Mouse (Mus musculus) ES-E14 (cell line): ENCODE measurements around the gene Efna2. TPM values are rescaled to one million over a fixed set of nuclear protein-coding genes. Genes with fewer than 3 reads are reported as not detected.

ENCODE experiments used
- DNase-seq: peaks from one replicate; pipeline ENCODE4 v3.0.0-alpha.2; 2013; ENCODE audit warnings: low read depth, low spot score
- H3K27ac ChIP-seq: 2 replicates; pipeline ENCODE4 v1.5.1; 2012; ENCODE audit warnings: low read depth, mild to moderate bottlenecking, low read length, moderate library complexity, mixed read lengths; ENCODE audit not compliant: poor library complexity, insufficient read depth, severe bottlenecking
- H3K36me3 ChIP-seq: 2 replicates; pipeline ENCODE4 v1.6.1; 2012; ENCODE audit warnings: mild to moderate bottlenecking, low read length, moderate library complexity, mixed read lengths; ENCODE audit not compliant: control insufficient read depth, poor library complexity, insufficient read depth, severe bottlenecking
- H3K4me1 ChIP-seq, 2 experiments: fragments of 150-350 bp in 1 of 2; sonication (generic) in 1 of 2; 2 replicates each; pipeline ENCODE4 v1.6.1; 2012; ENCODE audit warnings: low read length in 2 of 2, mild to moderate bottlenecking in 1 of 2, mixed read lengths in 1 of 2; ENCODE audit not compliant: control insufficient read depth in 2 of 2, insufficient read depth in 2 of 2, poor library complexity in 1 of 2
- H3K4me3 ChIP-seq, 2 experiments: fragments of 150-350 bp in 1 of 2; sonication (generic) in 1 of 2; 2 replicates each; pipeline ENCODE4 v1.5.1; 2012; ENCODE audit warnings: low read length in 2 of 2, low read depth in 1 of 2, mild to moderate bottlenecking in 1 of 2, mixed read lengths in 1 of 2; ENCODE audit not compliant: insufficient read depth in 1 of 2, poor library complexity in 1 of 2, severe bottlenecking in 1 of 2
- H3K9ac ChIP-seq: 2 replicates; pipeline ENCODE4 v1.6.1; 2012; ENCODE audit warnings: low read depth, mild to moderate bottlenecking, low read length, mixed read lengths; ENCODE audit not compliant: poor library complexity, insufficient read depth, severe bottlenecking
- H3K9me3 ChIP-seq: fragments of 150-350 bp; sonication (generic); 2 replicates; pipeline ENCODE4 v1.6.1; 2012; ENCODE audit warnings: low read depth, mild to moderate bottlenecking, low read length; ENCODE audit not compliant: control insufficient read depth, insufficient read depth
- CHD2 ChIP-seq: IDR thresholded peaks from 2 replicates; pipeline ENCODE4 v1.6.1; 2014; ENCODE audit warnings: mild to moderate bottlenecking, low read depth, low read length, inconsistent platforms
- HCFC1 ChIP-seq: IDR thresholded peaks from 2 replicates; pipeline ENCODE4 v1.6.1; 2012; ENCODE audit warnings: low read length, inconsistent platforms, borderline replicate concordance; ENCODE audit not compliant: insufficient read depth
- MAFK ChIP-seq: IDR thresholded peaks from 2 replicates; pipeline ENCODE4 v1.6.1; 2014; ENCODE audit warnings: mild to moderate bottlenecking, low read depth, low read length, inconsistent platforms; ENCODE audit not compliant: insufficient read depth
- ZC3H11A ChIP-seq: IDR thresholded peaks from 2 replicates; pipeline ENCODE4 v1.6.1; 2012; ENCODE audit warnings: low read depth, mild to moderate bottlenecking, inconsistent platforms, low read length, borderline replicate concordance
- ZNF384 ChIP-seq: IDR thresholded peaks from 2 replicates; pipeline ENCODE4 v1.6.1; 2012; ENCODE audit warnings: low read depth, low read length, inconsistent platforms
- in situ Hi-C, 2 experiments: fragments of 600-800 bp; cut with MboI; formaldehyde crosslinking; loops; one replicate each; pipeline ENCODE4 v1.15.1; 2025; ENCODE audit warnings: low sequenced_read_pairs in 2 of 2, inconsistent platforms in 1 of 2; ENCODE audit not compliant: unreplicated experiment in 2 of 2
- total RNA-seq: library from RNA; depleted of rRNA; stranded (reverse); fragments of 300-350 nt; gene quantifications from 2 replicates; pipeline ENCODE4 v1.2.3, GENCODE M21; 2012

The Efna2 gene
- total RNA-seq, 1 experiment: 2.7 TPM

GRCm38 (mm10) chr10:80157141-80157929, 21.9 kb upstream of the Efna2 start:
- Histone ChIP-seq H3K9me3 (no peaks in the 10 kb centered on the region), H3K36me3 (peaks cover 41% of the 10 kb centered on the region), H3K4me1 (peaks cover 4 to 37% of the 10 kb centered on the region in 2 experiments), H3K9ac (no peak overlapping the region), H3K4me3 (no peak overlapping the region), H3K27ac (no peak overlapping the region; the same call in 1 of the 2 replicates)
- in situ Hi-C loops: no loop called here
- no peak for TF ChIP-seq MAFK
- no peak for TF ChIP-seq ZNF384
- no peak for TF ChIP-seq ZC3H11A
- TF ChIP-seq HCFC1: no peak
- TF ChIP-seq CHD2: no peak
- DNase-seq: no peak

DNA sequence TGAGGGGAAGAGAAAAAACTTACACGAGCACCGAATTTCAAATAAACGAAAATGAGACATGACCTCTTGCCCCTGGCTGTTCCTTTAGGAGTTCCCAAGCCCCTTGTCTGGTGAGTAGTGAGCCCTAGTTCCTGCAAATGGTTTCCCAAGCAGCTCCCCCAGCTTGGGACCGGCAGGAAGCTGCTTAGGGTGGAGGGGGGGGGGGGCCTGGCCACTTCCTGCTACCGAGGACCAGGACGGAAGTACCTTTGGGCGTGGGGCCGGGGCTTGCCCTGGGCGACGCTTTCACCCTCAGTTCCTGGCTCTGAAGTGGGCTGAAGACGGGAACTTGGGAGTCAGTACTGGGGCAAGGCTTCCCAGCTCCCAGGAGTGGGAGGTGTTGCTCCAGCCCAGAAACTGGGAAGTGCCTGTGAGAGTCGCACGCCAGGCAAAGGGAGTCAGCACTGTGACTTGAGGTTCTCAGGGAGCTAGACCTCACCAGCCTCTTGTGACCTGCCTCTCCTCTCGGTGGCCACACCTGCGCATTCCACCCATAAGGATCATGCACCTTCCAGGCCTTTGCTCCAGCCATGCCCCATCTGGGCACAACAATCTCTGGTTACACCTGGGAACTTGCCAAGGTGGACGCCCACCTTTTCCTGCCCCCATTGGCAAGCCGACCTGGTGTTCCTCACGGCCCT, 20.8 kb upstream of the Efna2 start:
- peak overlapping the region; percentile 41 for H3K9ac ChIP-seq
- peak overlapping the region; percentile 88 for H3K27ac ChIP-seq
- no peaks in the 10 kb centered on the region for H3K9me3 ChIP-seq
- H3K36me3 ChIP-seq: peaks cover 37% of the 10 kb centered on the region
- DNase-seq: no peak
- no peak for TF ChIP-seq MAFK
- no peak for TF ChIP-seq HCFC1
- TF ChIP-seq CHD2: no peak
- TF ChIP-seq ZC3H11A: no peak
- no peak for TF ChIP-seq ZNF384
- H3K4me3 ChIP-seq: no peak overlapping the region
- in situ Hi-C loops: no loop called here
- peaks cover 4 to 35% of the 10 kb centered on the region in 2 experiments for H3K4me1 ChIP-seq

DNA sequence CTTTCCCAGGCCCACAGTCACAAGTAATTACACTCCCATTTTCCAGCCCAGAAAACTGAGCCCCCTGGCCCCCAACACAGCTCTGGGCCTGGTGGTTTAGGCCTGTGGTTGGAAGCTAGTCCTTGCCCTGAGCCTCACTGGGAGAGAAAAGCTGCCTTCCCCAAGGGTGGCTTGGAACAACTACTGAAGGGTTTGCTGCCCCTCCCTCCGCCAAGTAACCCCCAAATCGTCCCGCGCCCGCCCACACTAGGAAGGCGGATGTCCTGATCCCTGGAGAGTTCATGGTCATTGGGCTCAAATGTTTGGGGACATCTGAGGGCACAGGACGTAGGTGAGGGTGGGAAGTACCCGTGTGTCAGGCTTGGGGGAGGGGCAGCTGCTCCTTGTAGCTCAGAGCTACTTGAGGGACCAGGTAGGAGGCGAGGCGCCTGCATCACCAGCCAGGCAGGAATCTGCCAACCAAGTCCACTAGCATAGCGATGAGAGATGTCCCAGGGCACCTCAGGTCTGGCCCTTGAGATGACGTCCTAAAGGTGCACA, 20.2 kb upstream of the Efna2 start:
- DNase-seq: no peak
- Histone ChIP-seq H3K27ac (peak overlapping the region; percentile 88), H3K9me3 (no peaks in the 10 kb centered on the region), H3K4me1 (peaks cover 4 to 40% of the 10 kb centered on the region in 2 experiments), H3K4me3 (peak overlapping the region; percentile 40), H3K9ac (peak overlapping the region; percentile 41; the same call in 1 of the 2 replicates), H3K36me3 (peaks cover 31% of the 10 kb centered on the region)
- in situ Hi-C loops: no loop called here
- TF ChIP-seq ZC3H11A: no peak
- no peak for TF ChIP-seq CHD2
- TF ChIP-seq MAFK: no peak
- TF ChIP-seq HCFC1: no peak
- no peak for TF ChIP-seq ZNF384

DNA sequence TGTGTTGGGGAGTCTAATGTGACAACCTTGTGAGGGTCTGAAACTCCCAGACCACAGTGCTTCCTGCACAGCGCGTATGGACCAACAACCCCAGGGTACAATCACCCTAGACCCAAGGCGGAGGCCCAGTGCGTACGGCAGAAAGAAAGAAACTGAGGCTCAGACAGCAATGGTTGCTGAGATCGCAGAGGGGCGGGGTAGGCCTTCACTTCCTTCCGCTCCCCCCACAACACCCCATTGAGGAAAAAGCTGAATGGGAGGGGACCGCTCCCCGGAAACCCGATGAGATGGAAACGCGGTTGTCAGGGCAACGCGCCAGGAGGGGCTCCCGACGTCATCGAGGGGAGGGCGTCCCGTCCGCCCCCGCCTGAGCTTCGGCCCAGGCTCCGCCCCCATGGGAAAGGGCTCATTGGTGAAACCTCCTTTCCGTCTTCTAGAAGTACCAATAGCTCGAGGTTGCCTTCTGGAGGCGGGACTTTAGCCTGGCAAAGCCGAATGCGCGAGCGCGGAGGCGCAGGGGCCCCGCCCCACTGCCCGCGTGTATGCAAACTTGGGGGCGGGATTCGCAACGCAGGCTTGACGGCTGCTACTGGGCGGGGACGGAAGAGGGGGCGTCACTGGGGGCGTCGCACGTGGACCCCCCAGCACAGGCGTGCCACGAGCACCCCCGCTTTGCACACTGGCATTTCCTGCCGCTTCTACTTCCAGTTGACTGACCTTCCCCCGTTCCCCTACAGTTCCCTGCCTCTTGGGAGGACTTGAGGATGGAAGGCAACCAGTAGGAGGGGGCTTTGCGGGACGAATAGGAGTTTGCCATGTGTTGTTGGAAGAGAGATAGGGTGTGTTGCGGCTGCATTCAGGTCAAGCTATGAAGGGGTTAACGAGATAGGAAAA, 19.5 kb upstream of the Efna2 start:
- peak overlapping the region; percentile 45 to 57 for H3K4me3 ChIP-seq
- H3K4me1 ChIP-seq: peaks cover 4 to 38% of the 10 kb centered on the region in 2 experiments
- in situ Hi-C loops: no loop called here

More for the DNA sequence above, 19.5 kb upstream of the Efna2 start:
- peak overlapping the region; percentile 71 for H3K9ac ChIP-seq
- no peak for TF ChIP-seq ZNF384
- TF ChIP-seq ZC3H11A: no peak
- peak; percentile 35; the same call in 1 of the 2 replicates for TF ChIP-seq HCFC1
- peak; percentile 85 for TF ChIP-seq CHD2
- TF ChIP-seq MAFK: no peak
- DNase-seq: peak; percentile 94
- H3K27ac ChIP-seq: peak overlapping the region; percentile 88
- H3K9me3 ChIP-seq: no peaks in the 10 kb centered on the region
- H3K36me3 ChIP-seq: peaks cover 24% of the 10 kb centered on the region
